ENCODE assay signal across 20 mouse cellular contexts in the genomic region with DNA sequence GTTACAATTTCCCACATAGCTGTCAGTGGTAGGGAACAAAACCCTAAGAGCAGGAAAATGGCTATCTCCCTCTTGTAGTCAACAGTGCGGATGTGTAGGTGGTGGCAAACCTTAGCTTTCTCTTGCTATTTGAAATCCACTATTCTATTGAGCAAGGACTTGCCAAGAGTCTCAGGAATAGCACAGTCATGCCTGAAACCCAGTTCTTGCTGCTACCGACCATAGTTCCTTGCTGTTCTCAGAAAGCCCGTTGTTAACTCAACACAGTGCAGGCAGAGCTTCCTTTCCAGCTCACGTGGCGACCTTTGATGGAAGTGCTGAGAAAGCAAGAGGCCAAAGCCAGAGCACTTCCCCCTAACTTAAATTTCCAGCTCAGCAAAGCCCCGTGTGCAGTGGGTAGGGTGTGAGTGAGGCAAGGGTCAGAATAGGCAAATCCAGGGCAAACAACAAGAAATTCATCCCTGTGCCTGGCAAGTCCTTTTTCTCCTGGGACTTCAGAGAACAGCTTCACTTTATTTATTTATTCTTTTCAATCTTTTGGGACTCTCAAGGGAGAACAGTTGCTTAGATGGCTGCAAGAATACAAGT.
DNase-seq lines count a peak whose midpoint lies in the region; ATAC-seq and TF ChIP-seq lines count a peak whose summit lies in the region.
"Had no signal": no experiment of that assay in that cellular context is flagged by ENCODE, and none has a peak within 500 bp of the region (broad histone marks: within the 10 kb centered on the region; RNA-seq: fewer than 3 reads in every experiment).

No protein-coding gene starts in this region.

- peaks cover 4% of the 10 kb centered on the region; the same call in 1 of the 2 replicates for H3K4me1 ChIP-seq in lung, postnatal 0 days (ENCODE audit: insufficient read depth, low read depth, low read length)

- H3K9ac ChIP-seq in lung, postnatal 0 days (replicated peaks; ENCODE audit: low read depth), result no peak overlapping the region
- H3K9ac ChIP-seq: hindbrain, embryonic 14.5 days; liver, embryonic 14.5 days had no signal

- no peak for ATAC-seq in lung, postnatal 0 days
- ATAC-seq in hematopoietic stem cell, adult 5-6 weeks (replicated peaks in 1 of 2; ENCODE audit: insufficient read depth in 1 of 2, low FRiP score in 2 of 2, low TSS enrichment in 1 of 2, low read depth in 1 of 2, poor library complexity in 2 of 2, severe bottlenecking in 2 of 2), result peak; percentile 65
- ATAC-seq in erythroid progenitor cell, adult 5-6 weeks (replicated peaks; ENCODE audit: low FRiP score, poor library complexity, severe bottlenecking), result no peak
- ATAC-seq: forebrain, embryonic 16.5 days; intestine, embryonic 16.5 days had no signal

- no peaks in the 10 kb centered on the region for H3K27me3 ChIP-seq in lung, postnatal 0 days (replicated peaks; ENCODE audit: insufficient read depth, low read length)

- H3K36me3 ChIP-seq in lung, postnatal 0 days (ENCODE audit: insufficient read depth, low read length), result no peaks in the 10 kb centered on the region

- no peak overlapping the region for H3K4me3 ChIP-seq in lung, postnatal 0 days (ENCODE audit: low read depth, low read length)

- TF ChIP-seq EP300 in lung, postnatal 0 days (IDR thresholded peaks at IDR 0.05), result no peak

- no peak for TF ChIP-seq CTCF in lung, postnatal 0 days (IDR thresholded peaks at IDR 0.05)

- H3K27ac ChIP-seq in lung, postnatal 0 days (ENCODE audit: low read length), result no peak overlapping the region
- H3K27ac ChIP-seq: hindbrain, embryonic 14.5 days; liver, embryonic 14.5 days had no signal

- H3K9me3 ChIP-seq in lung, postnatal 0 days (ENCODE audit: low read length), result 0 out of 2 replicates have a peak, but pooled peaks cover 2% of the 10 kb centered on the region

- peak; percentile 93 for DNase-seq in heart, adult 11 months
- DNase-seq in heart, postnatal 36 days, result no peak
- DNase-seq in lung, postnatal 0 days (ENCODE audit: low spot score), result peak; percentile 41
- no peak for DNase-seq in lung, postnatal 14 days
- peak; percentile 31 for DNase-seq in yolk sac, embryonic 10.5 days (ENCODE audit: low spot score)
- no peak for DNase-seq in cerebellum, adult 9-10 months
- DNase-seq: adrenal gland, adult 8-10 months; cerebellum, postnatal 14 days; gastrocnemius, postnatal 10 days; layer of hippocampus, postnatal 36 days; left cerebral cortex, postnatal 4 days; right cerebral cortex, postnatal 4 days; thymus, postnatal 36 days had no signal

- WGBS in lung, postnatal 0 days, result 63% methylated on average over 6 of the region's 6 CpGs

- intact Hi-C loops in heart, postnatal 36 days (cut with DNase I), result no loop called here

- no peak overlapping the region for H3K4me2 ChIP-seq in lung, postnatal 0 days (replicated peaks; ENCODE audit: low read depth, low read length)
- H3K4me2 ChIP-seq: hindbrain, embryonic 14.5 days; midbrain, embryonic 11.5 days had no signal

Comparison
In these comparisons a context has a peak if more than half of its experiments do, and no peak if none do; other contexts are left out.
1. DNase-seq: peak in heart, adult 11 months (single experiment), lung, postnatal 0 days (single experiment) and yolk sac, embryonic 10.5 days (single experiment); none in heart, postnatal 36 days (0 of 2), lung, postnatal 14 days (single experiment) and cerebellum, adult 9-10 months (single experiment).
2. ATAC-seq: peak in hematopoietic stem cell, adult 5-6 weeks (2 of 2); none in lung, postnatal 0 days (single experiment) and erythroid progenitor cell, adult 5-6 weeks (single experiment).